Mouse (Mus musculus) G1E (cell line): ENCODE measurements around the gene Glcci1. TPM values are rescaled to one million over a fixed set of nuclear protein-coding genes. Genes with fewer than 3 reads are reported as not detected.

ENCODE experiments used
- ATAC-seq: 2 replicates; pipeline ENCODE4 v1.8.0; 2016; ENCODE audit warnings: mild to moderate bottlenecking; ENCODE audit not compliant: insufficient number of reproducible peaks, poor library complexity, low FRiP score, severe bottlenecking; ENCODE audit errors: extremely low read depth
- DNase-seq: peaks from one replicate; pipeline ENCODE4 v3.0.0; 2012; ENCODE audit warnings: low spot score
- H3K27me3 ChIP-seq: 2 replicates; pipeline ENCODE4 v1.6.1; 2012; ENCODE audit warnings: mild to moderate bottlenecking, low read length, inconsistent platforms; ENCODE audit not compliant: insufficient read depth
- H3K36me3 ChIP-seq: replicated peaks from 2 replicates; pipeline ENCODE3; 2012; ENCODE audit warnings: mild to moderate bottlenecking, inconsistent platforms
- H3K4me1 ChIP-seq: 2 replicates; pipeline ENCODE4 v1.6.1; 2012; ENCODE audit warnings: low read depth, low read length, inconsistent platforms, mixed read lengths; ENCODE audit not compliant: insufficient read depth
- H3K4me3 ChIP-seq: 2 replicates; pipeline ENCODE4 v1.5.1; 2012; ENCODE audit warnings: low read depth, mild to moderate bottlenecking, inconsistent platforms, low read length, moderate library complexity, mixed read lengths
- H3K9me3 ChIP-seq: replicated peaks from 2 replicates; pipeline ENCODE4 v1.6.1; 2012; ENCODE audit warnings: inconsistent platforms
- CTCF ChIP-seq: IDR thresholded peaks from 2 replicates; pipeline ENCODE4 v1.5.1; 2012; ENCODE audit warnings: low read depth, low read length, inconsistent platforms, mixed read lengths
- GATA1 ChIP-seq: IDR thresholded peaks from 2 replicates; pipeline ENCODE4 v1.6.1; 2012; ENCODE audit warnings: borderline replicate concordance, low read length, inconsistent platforms, mixed read lengths
- GATA2 ChIP-seq: IDR thresholded peaks from 2 replicates; pipeline ENCODE4 v1.6.1; 2012; ENCODE audit warnings: low read depth, low read length, inconsistent platforms, borderline replicate concordance
- POLR2AphosphoS5 ChIP-seq: IDR thresholded peaks from 2 replicates; pipeline ENCODE4 v1.6.1; 2012; ENCODE audit warnings: low read depth, low read length, inconsistent platforms; ENCODE audit not compliant: insufficient replicate concordance
- TAL1 ChIP-seq: conservative IDR thresholded peaks from 2 replicates; pipeline ENCODE4 v1.6.1; 2012; ENCODE audit warnings: low read depth, low read length, inconsistent platforms, mixed read lengths
- polyA plus RNA-seq: library from polyadenylated mRNA; stranded (reverse); fragments of >175 nt; gene quantifications from 2 replicates; pipeline ENCODE4 v1.2.3, GENCODE M21; 2012
- total RNA-seq, 2 experiments: library from RNA; stranded (forward) in 1 of 2; stranded (reverse) in 1 of 2; fragments of 200-1000 nt in 1 of 2; fragments of >200 nt in 1 of 2; fragmentation: Nextera tagmentation in 1 of 2; gene quantifications; 2 replicates each; pipeline ENCODE4 v1.2.3; 2014 to 2017

Gene Glcci1
- total and polyA plus RNA-seq, 3 experiments: 19.0 to 85.9 (median 37.4) TPM

DNA sequence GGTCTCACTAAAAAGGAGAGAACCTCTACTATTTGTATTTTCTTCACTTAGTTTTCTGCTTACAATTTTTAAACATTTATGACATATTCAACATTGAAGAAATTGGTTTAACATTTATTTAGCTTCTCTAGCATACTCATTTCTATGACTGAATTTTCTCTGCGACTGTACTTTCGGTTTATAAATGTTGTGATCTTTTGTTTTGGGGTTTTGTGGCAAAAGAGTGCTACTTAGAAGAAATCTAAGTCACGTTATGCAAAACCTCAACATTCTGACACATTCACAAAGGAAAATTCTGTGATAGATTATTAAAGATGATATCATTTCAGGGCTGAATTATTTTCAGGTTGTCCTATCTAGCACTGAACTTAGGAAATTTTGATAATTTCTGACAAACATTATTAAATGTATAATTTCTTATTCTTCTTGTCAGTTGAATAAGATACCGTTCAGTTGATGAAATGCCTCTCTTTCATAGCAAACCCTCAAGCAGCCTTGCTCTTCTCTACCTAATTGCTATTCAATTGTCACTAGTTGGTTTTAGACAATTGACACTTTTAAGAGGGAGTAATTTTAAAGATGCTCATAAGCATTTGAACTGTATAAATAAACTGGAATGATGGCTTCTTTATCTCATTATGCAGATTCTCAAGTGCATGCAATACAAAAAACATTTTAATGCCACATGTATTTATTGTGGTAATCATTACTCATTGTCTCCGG, 47.6 kb downstream of the Glcci1 start:
- Histone ChIP-seq H3K4me3 (no peak overlapping the region), H3K27me3 (no peaks in the 10 kb centered on the region), H3K36me3 (peaks cover 41% of the 10 kb centered on the region), H3K9me3 (no peaks in the 10 kb centered on the region), H3K4me1 (no peaks in the 10 kb centered on the region)
- DNase-seq (no peak), ATAC-seq (no peak)
- TF ChIP-seq GATA2: no peak
- TF ChIP-seq TAL1: no peak
- TF ChIP-seq CTCF: no peak
- TF ChIP-seq POLR2AphosphoS5: no peak
- no peak for TF ChIP-seq GATA1

DNA sequence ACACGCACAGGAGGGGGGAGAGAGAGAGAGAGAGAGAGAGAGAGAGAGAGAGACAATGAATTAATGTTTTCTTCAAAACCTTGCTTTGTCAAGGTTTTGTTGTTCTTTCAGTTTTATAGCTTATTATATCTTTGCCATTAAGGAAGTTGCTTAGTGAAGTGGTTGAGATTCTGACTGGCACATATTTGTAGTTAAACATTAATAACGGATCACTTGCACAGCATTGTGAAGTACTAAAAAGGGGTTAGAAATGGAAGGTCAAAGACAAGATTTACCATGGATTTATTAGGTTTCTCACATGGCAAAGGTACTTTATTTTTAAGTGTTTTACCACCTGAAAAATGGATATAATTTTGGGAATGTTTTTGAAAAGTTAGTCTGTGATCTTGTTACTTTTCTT, 51.3 kb downstream of the Glcci1 start:
- peaks cover 34% of the 10 kb centered on the region for H3K36me3 ChIP-seq
- DNase-seq (no peak), ATAC-seq (no peak)
- no peak overlapping the region for H3K4me3 ChIP-seq
- no peak for TF ChIP-seq GATA2
- TF ChIP-seq CTCF: no peak
- TF ChIP-seq TAL1: no peak
- no peak for TF ChIP-seq POLR2AphosphoS5
- no peak for TF ChIP-seq GATA1
- no peaks in the 10 kb centered on the region for H3K9me3 ChIP-seq
- no peaks in the 10 kb centered on the region for H3K27me3 ChIP-seq
- H3K4me1 ChIP-seq: no peaks in the 10 kb centered on the region

DNA sequence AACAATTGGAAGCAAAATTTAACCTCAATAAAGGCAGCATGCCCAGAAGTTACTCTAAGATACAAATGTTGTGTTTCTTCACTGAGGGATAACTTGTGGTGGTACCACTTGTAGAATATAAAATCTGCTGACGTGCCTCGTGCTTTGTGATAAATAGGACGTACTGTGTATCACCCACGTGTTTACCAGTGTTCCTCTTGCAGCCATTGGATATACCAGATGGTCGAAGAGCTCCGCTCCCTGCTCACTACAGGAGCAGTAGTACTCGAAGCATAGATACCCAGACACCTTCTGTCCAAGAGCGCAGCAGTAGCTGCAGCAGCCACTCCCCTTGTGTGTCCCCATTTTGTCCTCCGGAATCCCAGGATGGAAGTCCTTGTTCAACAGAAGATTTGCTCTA, 73.0 kb downstream of the Glcci1 start:
- no peak for ATAC-seq
- peaks cover 56% of the 10 kb centered on the region for H3K36me3 ChIP-seq
- no peak for DNase-seq
- H3K27me3 ChIP-seq: no peaks in the 10 kb centered on the region
- no peak overlapping the region for H3K4me3 ChIP-seq
- peaks cover 22% of the 10 kb centered on the region for H3K4me1 ChIP-seq
- no peak for TF ChIP-seq POLR2AphosphoS5
- TF ChIP-seq GATA1: no peak
- TF ChIP-seq GATA2: no peak
- TF ChIP-seq TAL1: no peak
- TF ChIP-seq CTCF: no peak
- H3K9me3 ChIP-seq: no peaks in the 10 kb centered on the region

DNA sequence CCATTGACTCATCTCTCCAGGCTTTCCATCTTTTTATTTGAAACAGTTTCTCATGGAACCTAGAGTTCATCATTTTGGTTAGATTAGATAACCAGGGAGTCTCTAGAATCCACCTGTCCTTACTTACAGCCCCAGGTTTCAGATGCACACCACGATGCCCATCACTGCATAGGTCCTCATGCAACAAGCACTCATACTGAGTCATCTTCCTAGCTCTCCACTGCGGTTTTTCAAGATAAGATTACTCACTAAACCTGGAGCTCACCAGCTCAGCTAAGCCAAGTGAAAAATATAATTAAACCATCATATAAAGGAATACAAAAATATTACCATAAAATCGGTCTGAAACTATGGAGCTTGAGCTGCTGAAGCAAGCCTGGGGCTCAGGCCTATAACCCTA, 74.5 kb downstream of the Glcci1 start:
- Histone ChIP-seq H3K9me3 (no peaks in the 10 kb centered on the region), H3K36me3 (peaks cover 54% of the 10 kb centered on the region), H3K27me3 (no peaks in the 10 kb centered on the region), H3K4me1 (peaks cover 22% of the 10 kb centered on the region), H3K4me3 (no peak overlapping the region)
- TF ChIP-seq POLR2AphosphoS5 (no peak), GATA1 (no peak), GATA2 (no peak), CTCF (no peak), TAL1 (no peak)
- ATAC-seq (peak; percentile 85), DNase-seq (no peak)

DNA sequence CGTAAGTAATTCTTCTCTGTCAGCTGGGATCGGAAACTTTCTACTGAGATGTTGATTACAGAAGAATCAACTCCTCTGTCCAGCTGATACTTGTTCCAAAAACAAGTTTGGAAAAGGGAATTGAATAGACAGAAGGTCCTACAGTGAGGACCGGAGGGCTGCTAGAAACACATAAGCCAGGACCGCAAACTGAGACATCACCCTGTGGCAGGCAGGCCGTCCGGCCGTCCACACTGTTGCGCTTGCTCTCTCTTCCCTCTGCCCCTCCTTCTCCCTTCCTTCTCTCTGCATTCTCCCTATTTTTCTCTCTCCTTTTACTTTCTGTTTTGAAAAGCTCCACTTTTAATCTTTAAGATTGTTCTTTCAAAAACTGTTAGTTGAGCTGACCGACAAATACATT, 82.3 kb downstream of the Glcci1 start:
- H3K27me3 ChIP-seq: no peaks in the 10 kb centered on the region
- no peaks in the 10 kb centered on the region for H3K9me3 ChIP-seq
- no peak for DNase-seq
- H3K4me3 ChIP-seq: no peak overlapping the region
- no peak for ATAC-seq
- peaks cover 50% of the 10 kb centered on the region for H3K36me3 ChIP-seq
- TF ChIP-seq GATA2: no peak
- TF ChIP-seq GATA1: no peak
- TF ChIP-seq TAL1: no peak
- TF ChIP-seq POLR2AphosphoS5: no peak
- no peak for TF ChIP-seq CTCF
- no peaks in the 10 kb centered on the region; the same call in 1 of the 2 replicates for H3K4me1 ChIP-seq

DNA sequence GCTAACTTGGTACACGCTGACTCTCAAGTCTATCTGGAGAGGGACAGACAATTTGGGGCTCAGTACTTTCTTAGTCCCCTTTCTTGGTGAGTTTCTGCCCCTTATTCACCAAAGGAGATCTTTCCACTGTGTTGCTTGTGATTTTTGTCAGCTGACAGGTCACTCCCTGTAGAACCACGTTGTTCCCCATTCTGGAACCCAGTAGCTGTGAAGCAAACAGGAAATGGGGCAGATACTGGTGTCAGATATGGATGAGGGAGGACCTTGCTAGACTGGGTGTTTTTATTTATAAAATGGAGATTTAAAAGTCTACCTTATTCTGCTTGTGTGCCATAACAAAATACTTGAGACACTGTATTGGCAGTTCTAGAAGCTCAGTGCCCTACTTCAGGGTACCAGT, 108.0 kb downstream of the Glcci1 start:
- Histone ChIP-seq H3K4me1 (peaks cover 10% of the 10 kb centered on the region; the same call in 1 of the 2 replicates), H3K9me3 (no peaks in the 10 kb centered on the region), H3K4me3 (no peak overlapping the region), H3K27me3 (no peaks in the 10 kb centered on the region), H3K36me3 (no peaks in the 10 kb centered on the region)
- ATAC-seq: peak; percentile 75
- TF ChIP-seq TAL1 (no peak), GATA2 (no peak), POLR2AphosphoS5 (no peak), GATA1 (no peak), CTCF (no peak)
- DNase-seq: no peak
